Mouse (Mus musculus) natural killer cell, adult 2 months (primary cell): ENCODE measurements around the gene AC134908.4.

Experiments used
- DNase-seq, 2 experiments: peaks; one replicate each; pipeline ENCODE4 v3.0.0; 2022; ENCODE audit warnings: low spot score in 2 of 2

AC134908.4 gene

DNA sequence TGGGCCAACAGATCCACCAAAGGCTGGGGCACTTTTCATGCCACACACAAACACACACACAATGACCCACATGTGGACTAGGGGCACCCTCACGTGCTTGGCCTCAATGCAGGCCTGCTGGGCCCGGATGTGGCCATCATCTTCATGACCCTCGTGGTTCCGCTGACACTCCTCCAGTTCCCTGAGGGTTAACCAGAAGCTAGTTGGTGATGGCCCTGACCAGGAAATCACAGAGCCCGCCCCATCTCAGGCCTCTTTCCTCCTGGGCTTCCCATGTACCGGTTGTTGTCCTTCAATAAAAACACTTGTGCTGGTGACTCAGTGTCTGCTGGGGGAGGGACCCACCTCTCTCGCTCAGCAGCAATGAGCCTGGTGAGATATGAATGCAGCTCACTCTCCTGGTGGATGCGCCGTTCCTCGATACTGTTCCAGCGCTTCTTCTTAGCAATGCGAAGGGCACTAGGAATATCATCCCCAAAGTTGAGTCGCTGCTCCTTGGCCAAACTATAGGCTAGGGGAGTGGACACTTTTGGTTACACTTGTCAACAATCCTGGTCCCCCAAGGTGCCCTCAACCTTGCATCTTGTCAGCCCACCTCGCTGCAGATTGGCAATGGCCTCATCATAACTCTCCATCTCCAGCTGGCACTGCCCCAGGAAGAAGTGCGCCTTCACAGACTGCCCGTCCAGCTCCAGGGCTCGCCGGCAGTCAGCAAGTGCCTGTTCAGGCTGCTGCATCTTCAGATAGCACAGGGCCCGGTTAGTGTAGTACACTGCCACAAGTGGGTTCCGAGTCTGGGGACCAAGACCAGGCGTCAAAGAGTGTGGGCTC, 36.2 kb upstream of the AC134908.4 start:
- DNase-seq: no peak

DNA sequence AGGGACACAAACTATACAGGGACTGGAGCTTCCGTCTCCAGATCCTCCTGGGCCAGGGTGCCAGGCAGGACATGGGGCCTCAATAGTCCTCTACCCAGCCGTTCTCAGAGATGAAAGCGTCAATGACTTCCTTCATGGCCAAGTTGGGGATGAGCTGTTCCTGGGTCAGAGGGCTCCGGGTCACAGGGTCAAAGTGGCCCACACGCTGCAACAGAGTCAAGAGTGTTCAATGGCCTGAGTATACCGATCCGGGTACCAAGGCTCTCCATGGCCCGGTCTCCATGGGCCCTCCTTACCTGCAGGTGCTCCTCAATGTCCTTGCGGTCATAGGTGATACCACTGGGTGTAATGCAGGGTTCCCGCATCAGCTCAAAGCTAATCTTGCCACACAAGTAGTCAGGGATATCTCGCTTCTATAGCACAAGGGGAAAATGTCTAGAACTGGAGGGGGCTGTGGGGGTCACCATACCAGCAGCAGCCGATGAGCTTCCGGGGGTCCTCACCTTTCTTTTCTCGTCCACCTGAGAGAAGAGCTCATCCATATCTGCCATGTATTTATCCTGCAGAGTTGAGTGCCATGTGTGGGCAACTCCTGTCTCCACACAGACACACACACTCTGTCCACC, 35.5 kb upstream of the AC134908.4 start:
- no peak for DNase-seq

DNA sequence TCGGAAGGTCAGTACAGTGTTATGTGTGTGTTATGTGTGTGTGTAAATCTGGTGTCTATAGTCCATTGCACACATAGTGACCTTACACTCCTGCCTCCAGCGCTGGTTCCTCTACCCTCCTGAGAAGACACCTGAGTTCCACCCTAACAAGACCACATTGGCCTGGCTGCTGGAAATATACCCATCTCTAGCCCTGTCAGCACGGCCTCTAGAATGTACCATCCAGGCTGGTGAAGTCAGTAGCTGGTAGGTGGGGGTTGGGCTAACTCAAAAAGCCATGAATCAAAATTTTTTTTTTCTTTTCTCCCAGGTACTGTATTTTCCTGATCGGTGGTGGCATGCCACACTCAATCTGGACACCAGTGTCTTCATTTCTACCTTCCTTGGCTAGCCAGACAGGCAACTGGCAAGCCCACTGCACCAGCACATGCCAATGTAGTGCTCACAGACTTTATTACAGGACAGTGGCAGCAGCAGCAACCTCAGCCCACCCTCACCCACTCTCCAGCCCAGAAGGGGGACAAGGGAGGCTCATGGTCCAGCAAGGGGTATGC, 34.8 kb upstream of the AC134908.4 start:
- DNase-seq: no peak

DNA sequence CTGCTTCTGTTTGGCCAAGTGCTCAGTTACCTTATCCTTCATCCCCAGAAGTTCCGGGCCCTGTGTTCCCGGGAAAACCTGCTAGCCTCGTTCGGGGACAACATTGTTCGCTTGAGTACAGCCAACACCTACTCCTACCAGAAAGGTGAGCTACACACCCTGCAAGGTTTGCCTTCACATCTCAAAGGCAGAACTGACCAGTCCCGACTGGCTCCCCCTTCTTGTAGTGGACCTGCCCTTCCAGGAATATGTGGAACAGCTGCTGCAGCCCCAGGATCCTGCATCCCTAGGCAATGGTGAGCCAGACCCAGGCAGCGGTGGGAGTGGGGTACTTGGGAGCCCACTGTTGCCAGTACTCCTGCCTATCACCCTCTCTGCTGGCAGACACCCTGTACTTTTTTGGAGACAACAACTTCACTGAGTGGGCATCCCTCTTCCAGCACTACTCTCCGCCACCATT, 34.1 kb upstream of the AC134908.4 start:
- DNase-seq: no peak

DNA sequence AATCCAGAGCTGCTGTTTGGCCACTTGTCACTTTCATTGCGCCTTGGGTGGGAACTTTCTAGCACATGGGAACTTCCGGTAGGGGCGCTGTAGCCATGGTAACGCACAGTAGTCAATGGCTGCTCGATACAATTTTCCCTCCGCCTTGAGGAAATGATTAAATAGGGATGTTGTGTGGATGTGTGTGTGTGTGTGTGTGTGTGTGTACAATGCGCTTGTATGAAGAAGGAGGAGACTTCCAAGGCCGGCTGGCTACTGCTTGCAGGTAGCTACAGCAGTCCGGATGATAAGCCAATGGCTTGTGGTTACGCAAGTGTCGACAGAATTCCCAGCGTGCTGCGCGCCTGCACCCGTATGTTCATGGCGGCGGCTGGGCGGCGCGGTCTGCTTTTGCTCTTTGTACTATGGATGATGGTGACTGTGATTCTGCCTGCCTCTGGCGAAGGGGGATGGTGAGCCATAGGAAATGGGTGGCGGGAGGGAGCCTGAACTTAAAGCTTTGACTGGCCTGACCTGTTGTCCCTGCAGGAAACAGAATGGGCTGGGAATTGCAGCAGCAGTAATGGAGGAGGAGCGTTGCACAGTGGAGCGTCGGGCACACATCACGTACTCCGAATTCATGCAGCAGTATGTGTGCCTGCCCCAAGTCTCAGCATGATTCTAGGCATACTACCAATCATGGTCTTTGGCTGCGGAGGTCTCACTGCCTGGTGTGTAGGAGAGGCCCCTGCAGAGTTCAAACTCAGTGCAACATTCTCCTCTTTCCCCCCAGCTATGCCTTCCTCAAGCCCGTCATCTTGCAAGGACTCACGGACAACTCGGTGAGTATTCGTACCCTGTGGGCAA, 33.5 kb upstream of the AC134908.4 start, which contains the start of gene Jmjd8:
Gene Jmjd8 (plus strand): TSS at position 156 of the 846 bp plus-strand sequence.
- peak; percentile 53 to 56 for DNase-seq

DNA sequence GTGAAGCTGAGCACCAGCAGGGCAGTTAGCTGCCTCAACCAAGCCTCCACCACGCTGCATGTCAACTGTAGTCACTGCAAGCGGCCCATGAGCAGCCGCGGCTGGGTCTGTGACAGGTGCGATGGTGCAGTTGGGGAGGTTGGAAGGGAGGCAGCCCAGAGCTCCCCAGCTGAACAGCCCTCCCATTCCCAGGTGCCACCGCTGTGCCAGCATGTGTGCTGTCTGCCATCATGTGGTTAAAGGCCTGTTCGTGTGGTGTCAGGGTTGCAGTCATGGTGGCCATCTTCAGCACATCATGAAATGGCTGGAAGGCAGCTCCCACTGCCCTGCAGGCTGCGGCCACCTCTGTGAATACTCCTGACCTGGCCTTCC, 32.8 kb upstream of the AC134908.4 start:
- DNase-seq: no peak

DNA sequence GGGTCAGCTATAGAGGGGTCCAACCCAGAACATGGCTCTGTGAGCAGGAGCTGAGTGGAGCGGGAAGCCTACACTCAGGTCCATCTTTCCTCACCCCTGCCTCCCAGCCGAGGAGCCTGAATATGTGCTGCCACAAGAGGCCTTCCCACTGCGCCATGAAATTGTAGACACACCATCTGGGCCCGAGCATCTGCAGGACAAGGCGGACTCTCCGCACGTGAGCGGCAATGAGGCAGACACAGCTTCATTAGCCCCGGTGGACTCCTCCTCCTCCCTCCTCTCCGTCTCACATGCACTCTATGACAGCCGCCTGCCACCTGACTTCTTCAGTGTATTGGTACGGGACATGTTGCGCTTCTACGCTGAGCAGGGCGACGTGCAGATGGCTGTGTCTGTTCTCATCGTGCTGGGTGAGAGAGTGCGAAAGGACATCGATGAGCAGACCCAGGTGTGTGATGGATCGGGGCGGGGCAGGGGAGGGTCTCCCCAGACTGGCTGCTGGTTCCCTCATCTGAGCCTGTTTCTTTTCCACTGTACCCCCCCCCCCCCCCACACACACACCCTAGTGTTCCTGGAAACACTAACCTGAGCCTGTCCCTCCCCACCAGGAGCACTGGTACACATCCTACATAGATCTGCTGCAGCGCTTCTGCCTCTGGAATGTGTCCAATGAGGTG, 32.2 kb upstream of the AC134908.4 start:
- DNase-seq: no peak

DNA sequence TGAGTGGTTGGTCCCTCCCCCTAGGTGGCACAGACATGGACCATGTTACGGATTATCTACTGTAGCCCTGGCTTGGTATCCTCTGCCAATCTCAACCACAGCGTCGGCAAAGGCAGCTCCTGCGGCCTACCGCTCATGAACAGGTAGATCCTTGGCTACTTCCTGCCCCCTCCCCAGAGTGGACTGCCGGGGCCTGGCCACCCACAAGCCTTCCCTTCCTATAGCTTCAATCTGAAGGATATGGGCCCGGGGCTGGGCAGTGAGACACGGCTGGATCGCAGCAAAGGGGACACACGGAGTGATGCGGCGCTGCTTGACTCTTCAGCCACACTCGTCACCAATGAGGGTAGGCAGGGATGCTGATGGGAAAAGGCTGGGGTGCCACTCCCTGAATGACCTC, 31.6 kb upstream of the AC134908.4 start:
- no peak for DNase-seq

DNA sequence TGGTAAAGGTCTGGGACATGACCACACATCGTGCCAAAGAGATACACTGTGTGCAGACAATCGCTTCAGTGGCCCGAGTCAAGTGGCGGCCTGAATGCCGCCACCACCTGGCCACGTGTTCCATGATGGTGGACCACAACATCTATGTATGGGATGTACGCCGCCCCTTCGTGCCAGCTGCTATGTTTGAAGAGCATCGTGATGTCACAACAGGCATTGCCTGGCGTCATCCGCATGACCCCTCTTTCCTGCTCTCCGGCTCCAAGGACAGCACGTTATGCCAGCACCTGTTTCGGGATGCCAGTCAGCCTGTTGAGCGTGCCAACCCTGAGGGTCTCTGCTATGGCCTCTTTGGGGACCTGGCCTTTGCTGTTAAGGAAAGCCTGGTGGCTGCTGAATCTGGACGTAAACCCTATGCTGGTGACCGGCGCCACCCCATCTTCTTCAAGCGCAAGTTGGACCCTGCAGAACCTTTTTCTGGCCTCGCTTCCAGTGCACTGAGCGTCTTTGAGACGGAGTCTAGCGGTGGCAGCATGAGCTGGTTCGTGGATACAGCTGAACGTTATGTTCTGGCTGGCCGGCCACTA, 30.6 kb upstream of the AC134908.4 start:
- no peak for DNase-seq

DNA sequence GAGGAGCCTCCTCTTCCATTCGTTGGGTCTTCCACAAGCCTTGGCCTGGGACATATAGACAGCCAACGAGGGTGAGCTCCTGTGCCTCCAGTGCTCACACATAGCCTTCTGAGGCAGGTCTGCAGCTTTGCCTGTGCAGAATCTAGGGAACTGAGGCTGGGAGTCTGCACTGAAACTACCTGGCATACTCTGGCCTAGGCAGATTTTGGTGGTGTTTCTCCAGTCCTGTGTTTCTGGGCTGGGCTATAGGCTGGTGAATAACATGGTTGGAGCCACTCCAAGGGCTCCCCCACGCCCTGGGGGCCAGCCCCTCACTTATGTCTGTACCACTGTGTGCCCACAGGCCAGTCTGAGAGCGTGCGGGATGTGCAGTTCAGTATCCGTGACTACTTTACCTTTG, 29.9 kb upstream of the AC134908.4 start:
- DNase-seq: no peak

DNA sequence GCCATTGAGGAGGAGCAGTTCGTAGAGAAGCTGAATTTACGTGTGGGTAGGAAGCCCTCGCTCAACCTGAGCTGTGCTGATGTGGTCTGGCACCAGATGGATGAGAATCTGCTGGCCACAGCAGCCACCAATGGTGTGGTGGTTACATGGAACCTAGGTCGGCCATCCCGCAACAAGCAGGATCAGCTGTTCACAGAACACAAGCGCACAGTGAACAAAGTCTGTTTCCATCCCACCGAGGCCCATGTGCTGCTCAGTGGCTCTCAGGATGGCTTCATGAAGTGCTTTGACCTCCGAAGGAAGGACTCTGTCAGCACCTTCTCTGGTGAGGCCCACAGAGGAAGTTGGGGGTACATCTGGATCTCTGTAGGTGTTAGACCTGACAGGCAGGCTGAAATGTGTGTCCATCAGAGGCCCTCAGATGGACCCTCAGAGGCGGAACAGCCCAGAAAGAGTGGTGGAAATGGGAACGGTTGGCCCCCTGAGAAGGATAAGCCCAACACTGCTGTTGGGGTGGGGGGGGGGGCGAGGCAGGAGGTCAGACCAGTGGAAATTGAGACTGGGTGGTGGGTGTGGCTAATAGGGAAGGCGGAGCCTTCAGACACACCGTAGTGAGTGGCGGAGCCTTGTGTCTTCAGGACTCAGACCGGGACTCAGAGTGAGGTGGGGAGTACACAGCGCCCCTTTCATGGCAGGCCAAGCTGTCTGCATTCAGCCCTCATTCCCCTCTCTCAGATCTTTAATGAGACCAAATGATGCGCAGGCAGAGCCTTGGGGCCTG, 29.1 kb upstream of the AC134908.4 start:
- no peak for DNase-seq

DNA sequence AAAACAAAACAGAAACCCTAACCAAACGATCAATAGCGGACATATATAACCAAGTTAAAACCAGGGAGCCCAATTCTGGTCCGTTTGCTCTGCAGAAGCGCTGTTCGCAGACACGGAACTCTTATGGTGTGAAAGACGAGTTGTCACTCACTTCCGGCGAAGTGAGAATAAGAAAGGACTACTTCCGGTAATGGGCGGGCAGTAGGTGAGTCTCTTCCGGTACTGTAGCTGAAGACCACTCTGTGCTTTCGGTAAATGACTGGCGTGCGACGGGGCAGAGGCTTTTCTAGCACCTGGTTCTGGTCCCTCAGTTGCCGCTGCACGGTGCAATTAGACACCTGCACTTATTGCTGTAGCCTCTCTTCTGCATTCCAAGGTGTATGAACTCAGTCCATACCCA, 28.0 kb upstream of the AC134908.4 start, which contains the start of gene Wdr24:
Gene Wdr24 (plus strand): TSS at position 176 of the 400 bp plus-strand sequence.
- peak; percentile 75 to 79 for DNase-seq

DNA sequence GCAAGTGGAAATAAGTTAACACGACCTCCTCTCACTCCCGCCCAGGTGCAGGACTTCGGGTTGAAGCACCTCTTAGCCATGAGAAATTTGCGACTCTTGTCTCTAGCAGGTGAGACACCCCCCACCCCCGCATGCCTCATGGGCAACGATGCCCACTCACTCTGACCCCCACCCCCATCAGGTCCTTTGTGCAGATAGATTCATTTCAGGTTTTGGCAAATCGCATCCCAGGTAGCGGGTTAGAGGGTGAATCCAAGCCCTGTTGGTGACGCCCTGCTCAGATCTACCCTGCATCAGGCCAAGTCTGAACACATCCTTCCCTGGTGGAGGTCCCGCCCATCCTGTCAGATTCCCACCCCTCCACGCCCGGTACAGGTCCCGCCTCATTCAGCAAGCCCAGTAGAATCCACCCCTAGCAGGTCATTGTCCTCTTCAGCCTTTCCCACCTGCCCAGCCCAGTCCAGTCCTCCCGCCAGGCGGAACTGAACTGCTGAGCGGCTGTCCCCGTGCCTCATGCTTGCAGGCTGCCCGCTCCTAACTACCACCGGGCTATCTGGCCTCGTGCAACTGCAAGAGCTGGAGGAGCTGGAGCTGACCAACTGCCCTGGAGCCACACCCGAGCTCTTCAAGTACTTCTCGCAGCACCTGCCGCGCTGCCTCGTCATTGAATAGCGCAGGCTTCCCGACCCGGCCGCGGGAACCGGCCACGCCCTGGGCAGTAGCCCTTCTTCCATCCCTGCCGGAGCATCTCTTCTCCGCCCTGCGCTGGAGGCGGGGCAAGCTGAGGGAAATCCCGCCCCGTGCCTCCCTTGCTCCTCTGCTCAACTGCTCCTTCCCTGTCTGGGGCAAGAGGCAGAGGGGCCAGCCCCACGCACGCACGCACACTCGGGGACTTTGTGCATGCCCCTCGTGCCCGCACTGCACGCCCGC, 23.7 kb upstream of the AC134908.4 start:
- DNase-seq: no peak

DNA sequence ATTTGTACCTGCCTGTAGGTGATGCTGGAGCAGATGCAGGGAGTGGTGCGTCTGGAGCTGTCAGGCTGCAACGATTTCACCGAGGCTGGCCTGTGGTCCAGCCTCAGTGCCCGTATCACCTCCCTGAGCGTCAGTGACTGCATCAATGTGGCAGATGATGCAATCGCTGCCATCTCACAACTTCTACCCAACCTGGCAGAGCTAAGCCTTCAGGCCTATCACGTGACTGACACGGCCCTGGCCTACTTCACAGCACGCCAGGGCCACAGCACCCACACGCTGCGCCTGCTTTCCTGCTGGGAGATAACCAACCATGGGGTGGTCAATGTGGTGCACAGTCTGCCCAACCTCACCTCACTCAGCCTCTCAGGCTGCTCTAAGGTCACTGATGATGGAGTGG, 22.2 kb upstream of the AC134908.4 start:
- DNase-seq: no peak

DNA sequence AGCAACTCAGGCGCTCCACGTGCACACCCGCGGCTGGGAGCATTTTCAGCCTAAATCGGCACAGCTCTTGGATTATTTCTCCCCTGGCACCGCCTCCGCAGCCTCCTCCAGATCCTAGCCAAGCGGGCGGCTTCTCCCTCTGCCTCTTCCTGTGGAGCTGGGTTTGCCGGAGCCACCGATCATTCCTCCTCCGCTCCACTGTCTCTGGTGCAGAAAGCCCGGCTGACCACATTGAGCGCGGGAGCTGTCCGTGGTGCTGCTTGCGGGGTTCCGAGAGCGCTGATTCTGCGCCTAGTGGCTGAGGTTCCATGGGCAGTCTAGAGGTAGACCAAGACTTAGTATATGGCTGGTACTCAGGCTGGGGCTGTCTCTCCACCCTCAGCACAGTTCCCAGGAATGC, 18.0 kb upstream of the AC134908.4 start:
- DNase-seq: peak; percentile 57 to 73

DNA sequence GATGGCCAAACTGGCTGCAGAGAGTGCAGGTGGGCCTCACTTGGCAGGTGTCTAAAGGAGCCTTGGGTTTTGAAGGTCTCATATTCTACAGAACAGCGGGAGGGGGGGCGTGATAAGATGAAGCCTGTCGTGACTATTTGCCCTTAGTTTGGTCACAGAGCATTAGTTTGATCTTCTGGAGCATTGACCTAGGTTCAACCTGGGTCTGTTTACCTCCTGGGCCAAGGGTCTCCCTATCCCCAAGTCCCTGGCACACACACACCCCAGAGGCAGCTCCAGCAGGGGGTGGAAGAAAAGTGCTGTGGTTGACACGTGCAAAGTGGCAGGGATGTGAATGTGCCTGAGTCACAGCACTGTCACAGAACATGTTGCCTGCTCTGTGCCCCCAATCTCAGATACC, 15.4 kb upstream of the AC134908.4 start:
- no peak for DNase-seq

DNA sequence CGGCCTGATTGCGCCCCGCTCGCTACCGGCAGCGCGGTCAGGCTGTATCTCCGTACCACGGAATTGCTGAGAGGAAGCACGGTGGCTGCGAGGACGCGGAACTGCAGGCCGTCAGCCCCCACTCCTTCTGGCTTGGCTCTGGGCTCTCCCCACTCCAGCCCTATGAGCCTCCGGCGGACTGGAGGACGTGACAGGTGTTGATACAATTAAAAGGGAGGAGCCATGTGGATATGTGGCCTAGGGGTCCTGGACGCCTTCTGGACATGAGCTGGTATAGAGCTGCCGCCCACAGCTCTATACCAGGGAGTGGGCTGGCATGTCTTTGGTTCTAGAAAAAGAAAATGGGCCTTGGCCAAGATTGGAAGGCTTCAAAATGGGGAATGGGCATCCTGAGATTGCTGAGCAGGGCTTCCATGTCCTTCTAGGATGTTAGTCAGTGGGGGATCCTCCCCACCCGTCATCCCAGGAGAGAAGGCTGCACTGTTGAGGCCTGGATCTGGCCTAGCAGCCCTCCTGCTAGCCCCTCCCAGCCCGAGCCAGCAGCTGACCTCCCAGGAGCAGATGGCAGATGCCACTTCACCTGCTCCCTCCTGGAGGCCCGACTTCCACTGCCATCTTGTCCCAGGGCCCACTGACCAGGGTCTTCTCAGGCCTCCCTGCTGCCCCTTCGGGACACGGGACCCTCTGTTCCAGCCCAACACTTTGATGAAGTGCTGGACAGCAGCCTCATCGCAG, 14.3 kb upstream of the AC134908.4 start:
- DNase-seq: no peak
